Mouse (Mus musculus) telencephalon, adult 2 months (tissue): ENCODE data around the gene Sfxn5.
A peak's percentile ranks its signal among the peaks of the same experiment; 100 is the strongest.

Experiments used
- DNase-seq: peaks from one replicate; pipeline ENCODE4 v3.0.0-alpha.2; 2011; ENCODE audit warnings: low read depth, low spot score

The Sfxn5 gene

DNA sequence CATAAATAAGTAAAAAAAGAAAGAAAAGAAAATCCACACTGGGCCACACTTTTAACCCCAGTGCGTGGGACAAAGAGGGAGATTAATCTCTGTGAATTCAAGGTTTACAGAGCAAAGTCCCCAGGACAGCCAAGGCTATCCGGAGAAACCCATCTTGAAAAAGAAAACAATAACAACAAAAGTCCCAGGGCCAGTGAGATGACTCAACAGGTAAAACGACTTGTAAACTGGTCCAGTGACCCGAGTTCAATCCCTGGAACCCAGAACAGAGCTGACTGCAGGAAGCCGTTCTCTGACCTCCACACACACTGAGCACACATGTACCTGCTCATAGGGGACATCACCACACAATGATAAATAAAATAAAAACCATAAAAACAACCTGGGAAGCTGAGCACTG is 31.2 kb upstream of the Sfxn5 start:
- DNase-seq, result no peak

DNA sequence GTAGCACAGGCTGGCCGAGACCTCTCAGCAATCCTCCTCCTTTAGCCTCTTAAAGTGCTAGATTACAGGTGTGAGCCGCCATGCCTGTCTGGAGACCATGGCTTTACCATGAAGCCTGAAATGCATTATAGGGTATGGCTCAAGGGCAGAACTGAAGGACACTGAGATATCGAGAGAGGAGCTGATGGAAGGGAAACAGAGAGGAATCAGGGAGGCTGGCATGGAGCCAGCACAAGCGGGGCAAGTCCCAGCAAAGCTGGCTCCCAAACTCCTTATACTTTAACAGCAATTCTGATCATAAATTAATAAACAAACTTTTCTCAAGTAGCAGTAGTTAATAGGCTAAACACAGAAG is 30.7 kb upstream of the Sfxn5 start:
- DNase-seq, result no peak

GRCm38 (mm10) chr6:85363231-85363905 is 30.1 kb upstream of the Sfxn5 start:
- no peak for DNase-seq

GRCm38 (mm10) chr6:85362610-85363009 is 29.4 kb upstream of the Sfxn5 start:
- DNase-seq, result no peak

DNA sequence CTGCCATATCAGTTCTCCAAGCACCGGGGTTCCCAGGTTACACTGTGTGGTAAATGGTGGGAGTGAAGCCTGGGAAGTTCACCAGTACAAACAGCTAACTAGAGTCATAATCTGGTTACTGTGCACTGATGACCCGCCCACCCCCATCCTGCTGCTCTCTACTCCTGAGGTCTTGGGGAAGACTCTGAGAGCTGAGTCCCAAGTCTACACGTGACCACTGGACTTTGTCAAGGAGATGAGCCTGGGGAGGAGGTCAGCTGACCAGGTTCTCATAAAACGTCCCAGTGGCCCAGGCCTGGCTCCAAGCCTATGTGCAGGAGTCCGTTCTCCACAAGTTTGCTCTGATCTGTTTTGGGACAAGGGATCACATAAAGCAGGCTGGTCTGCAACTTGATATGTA is 27.1 kb upstream of the Sfxn5 start:
- no peak for DNase-seq

GRCm38 (mm10) chr6:85358877-85359276 is 25.7 kb upstream of the Sfxn5 start:
- DNase-seq, result no peak

DNA sequence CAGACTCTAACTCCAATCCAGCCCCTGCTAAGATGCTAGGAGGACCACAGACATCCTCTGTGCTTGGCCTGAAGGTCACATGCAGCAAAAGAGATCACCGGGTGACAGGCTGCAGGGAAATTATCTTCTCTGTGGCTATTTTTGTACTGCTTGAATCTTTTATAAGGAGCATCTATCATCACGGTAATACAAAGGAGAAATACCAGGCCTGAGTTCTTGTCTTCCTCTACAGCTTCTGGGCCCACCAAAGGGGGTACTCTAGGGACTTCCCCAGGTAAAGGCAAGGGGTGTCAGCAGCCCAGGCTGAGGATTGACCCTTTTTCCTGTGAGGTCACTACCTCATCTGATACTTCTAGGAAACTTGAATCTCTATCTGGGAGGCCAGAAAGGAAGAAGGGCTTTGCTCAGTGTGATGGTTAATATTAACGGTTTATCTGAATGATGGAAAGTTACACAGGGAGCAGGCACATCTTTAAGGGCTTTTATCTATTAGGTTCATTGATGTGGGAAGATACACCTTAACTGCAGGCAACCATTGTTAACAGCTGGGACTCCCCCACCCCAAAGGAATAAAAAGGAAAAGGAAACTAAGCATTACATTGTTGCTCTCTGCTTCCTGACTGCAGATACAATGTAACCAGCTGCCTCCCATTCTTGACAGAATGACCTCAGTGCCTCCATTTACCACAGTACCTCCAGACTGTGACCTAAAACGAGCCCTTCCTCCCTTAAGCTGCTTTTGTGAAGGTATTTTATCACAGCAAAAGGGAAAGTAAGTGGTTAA is 23.7 kb upstream of the Sfxn5 start:
- no peak for DNase-seq

GRCm38 (mm10) chr6:85355753-85356152 is 22.5 kb upstream of the Sfxn5 start:
- no peak for DNase-seq

DNA sequence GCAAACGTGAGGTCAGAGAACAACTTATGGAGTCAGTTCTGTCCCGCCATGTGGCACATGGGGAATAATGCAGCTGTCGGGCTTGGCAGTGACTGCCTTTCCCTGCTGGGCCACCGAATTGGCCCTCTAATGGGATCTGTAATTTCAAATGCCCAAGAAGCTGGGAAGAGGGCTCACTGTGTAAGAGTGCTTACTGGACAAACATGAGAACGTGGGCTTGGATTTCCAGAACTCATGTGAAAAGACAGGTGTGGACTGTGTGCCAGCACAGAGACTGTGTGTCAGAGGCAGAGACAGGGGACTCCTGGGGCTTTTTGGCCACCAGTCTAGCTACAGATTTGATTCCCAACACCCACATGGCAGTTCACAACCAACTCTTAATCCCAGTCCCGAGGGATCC is 21.5 kb upstream of the Sfxn5 start:
- no peak for DNase-seq

- DNase-seq, result no peak
These were observed 20.5 kb upstream of the Sfxn5 start for GRCm38 (mm10) chr6:85353706-85354105.

DNA sequence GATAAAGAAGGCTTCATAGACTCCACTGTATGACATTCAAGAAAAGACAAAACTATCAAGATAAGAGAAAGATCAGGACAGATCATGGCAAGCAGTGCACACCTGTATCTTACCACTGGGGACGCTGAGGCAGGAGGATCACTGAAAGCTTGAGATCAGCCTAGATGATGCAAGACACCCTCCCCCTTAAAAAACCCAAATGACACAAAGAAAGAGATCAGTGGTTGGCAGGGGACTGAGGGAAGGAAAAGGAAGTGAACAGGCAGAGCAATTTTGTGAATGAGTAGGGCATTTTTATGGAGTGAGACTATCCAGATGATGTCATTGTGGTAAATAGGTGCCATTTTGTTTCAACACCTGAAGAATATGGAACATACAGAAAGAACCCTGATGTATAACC is 16.9 kb upstream of the Sfxn5 start:
- DNase-seq, result no peak

GRCm38 (mm10) chr6:85349246-85349645 is 16.0 kb upstream of the Sfxn5 start:
- peak; percentile 63 for DNase-seq

DNA sequence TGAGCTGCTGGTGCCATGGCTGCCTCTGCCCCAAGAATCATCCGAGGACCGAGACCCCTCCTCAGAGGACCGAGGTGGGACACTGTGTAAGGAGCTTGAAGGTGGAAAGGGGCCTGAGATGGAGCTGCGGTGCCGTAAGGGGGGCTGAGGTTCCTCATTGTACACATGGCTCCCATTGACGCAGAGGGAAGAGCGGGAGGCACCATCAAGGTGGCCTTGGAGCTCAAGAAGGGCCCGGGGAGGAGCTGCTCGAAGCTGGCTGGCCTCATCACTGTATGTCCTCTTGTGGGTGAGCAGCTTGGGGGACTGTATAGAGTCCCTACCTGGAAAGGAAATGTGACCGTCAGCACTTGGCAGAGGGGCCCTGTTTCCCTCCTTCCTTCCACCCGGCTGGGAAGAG is 14.9 kb upstream of the Sfxn5 start:
- DNase-seq, result no peak

DNA sequence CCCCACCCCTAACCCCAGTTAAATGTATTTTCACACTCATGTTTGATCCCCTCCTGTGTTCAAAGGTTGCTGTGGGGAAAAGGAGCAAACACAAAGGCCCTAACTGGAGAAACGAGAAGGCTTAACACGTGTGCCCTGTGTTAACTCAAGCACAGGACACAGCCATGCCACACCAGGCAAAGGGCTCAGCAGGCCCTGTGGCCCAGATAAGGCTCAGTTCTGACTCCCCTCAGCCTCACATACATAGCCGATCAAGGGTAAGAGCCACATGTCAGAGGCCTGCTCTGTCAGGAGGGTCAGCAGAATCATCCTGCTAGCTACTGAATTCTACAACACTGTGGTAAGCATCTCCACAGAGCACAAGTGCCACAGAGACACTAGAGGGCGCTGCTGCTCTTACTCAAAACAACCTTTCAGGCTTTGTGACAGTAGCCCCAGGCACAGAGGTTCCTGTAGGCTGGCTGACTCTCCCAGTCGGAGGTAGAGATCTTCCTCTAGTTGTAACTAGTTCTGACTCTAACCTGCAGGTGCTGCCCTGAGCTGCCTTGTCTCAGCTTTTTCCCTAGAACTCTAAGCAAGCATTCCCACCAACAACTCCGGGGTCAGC is 12.9 kb upstream of the Sfxn5 start:
- DNase-seq, result peak; percentile 83

GRCm38 (mm10) chr6:85344929-85345328 is 11.7 kb upstream of the Sfxn5 start:
- no peak for DNase-seq

GRCm38 (mm10) chr6:85343027-85343426 is 9.8 kb upstream of the Sfxn5 start:
- no peak for DNase-seq

- no peak for DNase-seq
These were observed 8.7 kb upstream of the Sfxn5 start for GRCm38 (mm10) chr6:85341814-85342501.

GRCm38 (mm10) chr6:85340184-85340583 is 7.0 kb upstream of the Sfxn5 start:
- no peak for DNase-seq

- no peak for DNase-seq
These were observed 6.2 kb upstream of the Sfxn5 start for GRCm38 (mm10) chr6:85339273-85339901.

GRCm38 (mm10) chr6:85336944-85337343 is 3.7 kb upstream of the Sfxn5 start:
- DNase-seq, result no peak

GRCm38 (mm10) chr6:85335352-85335751 is 2.1 kb upstream of the Sfxn5 start:
- DNase-seq, result no peak

GRCm38 (mm10) chr6:85334851-85335250 is 1.6 kb upstream of the Sfxn5 start:
- no peak for DNase-seq
